Mouse (Mus musculus): ENCODE measurements around the gene Gpatch1. TPM values are rescaled to one million over a fixed set of nuclear protein-coding genes. Genes with fewer than 3 reads are reported as not detected.

Gpatch1 gene
- polyA plus RNA-seq, 1 experiment from 2014 or later = 21.3 TPM

GRCm38 (mm10) chr7:35344785-35345330, 26.6 kb upstream of the Gpatch1 start:
- Histone ChIP-seq H3K4me1 (no peaks in the 10 kb centered on the region), H3K27ac (no peak overlapping the region), H3K27me3 (no peaks in the 10 kb centered on the region), H3K4me3 (no peak overlapping the region), H3K9me3 (replicated peaks) (no peaks in the 10 kb centered on the region), H3K4me2 (replicated peaks) (no peak overlapping the region), H3K9ac (no peak overlapping the region), H3K36me3 (no peaks in the 10 kb centered on the region)
- no peak for ATAC-seq (ENCODE audit: low FRiP score)
- 95% methylated on average over 5 of the region's 5 CpGs for WGBS

- Histone ChIP-seq H3K9ac (no peak overlapping the region), H3K27me3 (no peaks in the 10 kb centered on the region; the same call in 1 of the 2 replicates), H3K4me2 (replicated peaks) (no peak overlapping the region), H3K9me3 (replicated peaks) (no peaks in the 10 kb centered on the region), H3K27ac (no peak overlapping the region), H3K4me1 (no peaks in the 10 kb centered on the region), H3K4me3 (no peak overlapping the region), H3K36me3 (no peaks in the 10 kb centered on the region)
- ATAC-seq (ENCODE audit: low FRiP score) = no peak
- WGBS = 78% methylated on average over 4 of the region's 4 CpGs
Measured at GRCm38 (mm10) chr7:35342498-35342897, 24.3 kb upstream of the Gpatch1 start.

- H3K27ac ChIP-seq = no peak overlapping the region
- peaks cover 9% of the 10 kb centered on the region for H3K27me3 ChIP-seq
- no peaks in the 10 kb centered on the region for H3K36me3 ChIP-seq
- WGBS = 85% methylated on average over 6 of the region's 6 CpGs
- H3K4me3 ChIP-seq = no peak overlapping the region
- H3K4me2 ChIP-seq (replicated peaks) = no peak overlapping the region
- H3K9ac ChIP-seq = no peak overlapping the region
- no peak for ATAC-seq (ENCODE audit: low FRiP score)
- no peaks in the 10 kb centered on the region for H3K9me3 ChIP-seq (replicated peaks)
- no peaks in the 10 kb centered on the region for H3K4me1 ChIP-seq
Measured at GRCm38 (mm10) chr7:35341282-35341681, 23.0 kb upstream of the Gpatch1 start.

DNA sequence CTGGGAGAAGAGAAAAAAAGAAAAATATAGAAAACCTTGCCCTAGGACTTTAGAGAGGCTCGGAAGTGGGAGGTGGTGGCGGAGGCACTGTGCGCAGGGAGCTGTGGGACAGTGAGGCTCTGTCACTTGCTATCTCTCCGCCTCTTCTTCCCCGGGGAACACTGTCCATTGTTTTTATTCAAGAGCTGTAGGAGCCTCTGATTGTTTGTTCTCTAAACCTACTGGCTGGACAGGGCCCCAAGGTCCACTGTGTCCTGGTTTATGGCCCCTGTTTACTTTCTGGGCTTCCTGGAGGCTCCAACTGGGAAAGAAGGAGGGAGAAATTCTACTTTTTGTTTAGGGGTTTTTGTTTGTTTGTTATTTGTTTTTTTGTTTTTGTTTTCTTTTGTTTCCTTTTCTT, 22.0 kb upstream of the Gpatch1 start:
- no peak overlapping the region for H3K4me3 ChIP-seq
- no peak for ATAC-seq (ENCODE audit: low FRiP score)
- H3K27me3 ChIP-seq = peaks cover 20% of the 10 kb centered on the region
- peaks cover 5% of the 10 kb centered on the region for H3K4me1 ChIP-seq
- H3K9ac ChIP-seq = no peak overlapping the region
- H3K9me3 ChIP-seq (replicated peaks) = no peaks in the 10 kb centered on the region
- no peaks in the 10 kb centered on the region for H3K36me3 ChIP-seq
- 16% methylated on average over 5 of the region's 5 CpGs for WGBS
- H3K4me2 ChIP-seq (replicated peaks) = no peak overlapping the region
- no peak overlapping the region for H3K27ac ChIP-seq

DNA sequence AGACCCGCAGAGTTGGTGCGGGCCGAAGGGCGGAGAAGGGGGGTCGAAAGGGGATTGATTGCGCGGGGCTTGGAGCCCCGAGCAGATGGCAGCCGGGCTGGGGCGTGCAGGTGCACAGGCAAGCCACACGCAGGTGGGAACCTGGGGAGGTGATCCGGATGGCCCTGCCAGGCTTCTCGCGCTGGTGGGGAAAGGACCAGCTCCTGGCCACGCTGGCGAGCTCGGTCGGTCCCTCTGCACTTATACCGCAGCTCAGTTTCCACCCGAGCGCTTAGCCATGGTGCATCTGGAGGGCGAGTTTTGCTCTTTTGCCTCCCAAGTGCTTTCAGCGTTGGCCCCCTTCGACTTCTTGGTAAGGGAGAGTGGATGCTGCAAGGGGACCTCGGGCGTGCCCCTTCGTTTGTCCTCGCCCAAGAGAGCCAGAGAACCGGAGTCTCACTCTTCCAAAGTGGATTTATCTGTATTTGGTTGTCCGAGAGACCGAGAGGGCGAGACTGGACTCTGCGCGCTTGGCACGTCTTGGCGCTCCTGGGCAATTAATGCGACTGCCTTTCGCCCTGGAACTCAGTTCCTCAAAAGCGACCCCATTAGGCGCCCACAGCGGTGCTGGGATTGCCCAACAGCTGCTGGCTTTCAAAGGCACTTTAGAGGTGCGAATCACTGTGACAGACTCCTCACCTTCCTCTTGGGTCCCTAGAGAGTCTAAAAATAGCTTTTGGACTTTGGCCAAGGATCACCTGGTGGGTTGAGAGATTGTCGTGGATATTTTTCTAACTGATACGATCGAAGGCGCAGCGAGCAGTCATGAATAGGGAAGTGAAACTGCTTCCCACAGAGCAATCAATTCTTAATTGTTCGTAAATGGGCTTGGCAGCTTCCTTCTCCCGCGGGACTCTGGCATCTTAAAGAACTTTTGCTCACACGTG, 16.6 kb upstream of the Gpatch1 start:
- Histone ChIP-seq H3K9ac (peak overlapping the region; percentile 62), H3K4me3 (peak overlapping the region; percentile 59), H3K27ac (no peak overlapping the region), H3K27me3 (peaks cover 42% of the 10 kb centered on the region), H3K9me3 (replicated peaks) (no peaks in the 10 kb centered on the region), H3K36me3 (no peaks in the 10 kb centered on the region), H3K4me1 (peaks cover 14% of the 10 kb centered on the region), H3K4me2 (replicated peaks) (peak overlapping the region; percentile 98)
- WGBS = under 1% methylated on average over 48 of the region's 51 CpGs
- ATAC-seq (ENCODE audit: low FRiP score) = no peak; the same call in 1 of the 2 replicates

- Histone ChIP-seq H3K9me3 (replicated peaks) (no peaks in the 10 kb centered on the region), H3K36me3 (no peaks in the 10 kb centered on the region), H3K4me1 (peaks cover 14% of the 10 kb centered on the region), H3K27me3 (peaks cover 42% of the 10 kb centered on the region), H3K9ac (peak within 1 kb of the TSS; percentile 62), H3K4me3 (peak within 1 kb of the TSS; percentile 59), H3K4me2 (replicated peaks) (peak within 1 kb of the TSS; percentile 98), H3K27ac (no peak within 1 kb of the TSS)
- WGBS = under 1% methylated on average over 51 of the region's 52 CpGs
- peak; percentile 98 for ATAC-seq (ENCODE audit: low FRiP score)
Measured at GRCm38 (mm10) chr7:35333692-35334526, 15.7 kb upstream of the Gpatch1 start, which contains the start of gene Rhpn2. Gene Rhpn2 (plus strand): TSS chr7:35334170.

- Histone ChIP-seq H3K36me3 (no peaks in the 10 kb centered on the region), H3K4me3 (peak overlapping the region; percentile 59), H3K9ac (peak overlapping the region; percentile 2; the same call in 1 of the 2 replicates), H3K4me1 (peaks cover 14% of the 10 kb centered on the region), H3K4me2 (replicated peaks) (peak overlapping the region; percentile 98), H3K27ac (no peak overlapping the region), H3K27me3 (peaks cover 42% of the 10 kb centered on the region), H3K9me3 (replicated peaks) (no peaks in the 10 kb centered on the region)
- WGBS = under 1% methylated on average over 19 of the region's 19 CpGs
- ATAC-seq (ENCODE audit: low FRiP score) = peak; percentile 29
Measured at GRCm38 (mm10) chr7:35333231-35333651, 15.0 kb upstream of the Gpatch1 start.

DNA sequence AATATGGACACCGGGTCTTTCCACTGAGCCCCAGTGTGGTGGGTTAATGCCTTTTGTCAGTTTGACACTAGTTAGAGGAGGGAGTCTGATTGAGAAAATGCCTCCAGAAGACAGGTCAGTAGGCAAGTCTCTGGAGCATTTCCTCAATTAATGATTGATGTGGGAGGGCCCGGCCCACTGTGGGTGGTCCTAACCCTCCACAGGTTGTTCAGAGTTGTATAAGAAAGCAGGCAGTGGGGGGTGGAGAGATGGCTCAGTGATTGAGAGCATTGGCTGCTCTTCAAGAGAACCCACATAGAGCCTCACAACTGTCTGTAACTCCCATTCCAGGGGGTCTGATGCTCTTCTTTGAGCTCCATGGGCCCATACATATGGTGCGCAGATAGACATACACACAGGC, 13.3 kb upstream of the Gpatch1 start:
- H3K9ac ChIP-seq = no peak overlapping the region
- no peak overlapping the region for H3K4me3 ChIP-seq
- peaks cover 14% of the 10 kb centered on the region for H3K4me1 ChIP-seq
- ATAC-seq (ENCODE audit: low FRiP score) = no peak
- H3K36me3 ChIP-seq = no peaks in the 10 kb centered on the region
- H3K9me3 ChIP-seq (replicated peaks) = no peaks in the 10 kb centered on the region
- 28% methylated on average over 3 of the region's 3 CpGs for WGBS
- no peak overlapping the region for H3K4me2 ChIP-seq (replicated peaks)
- no peak overlapping the region for H3K27ac ChIP-seq
- peaks cover 35% of the 10 kb centered on the region for H3K27me3 ChIP-seq

GRCm38 (mm10) chr7:35322732-35323420, 4.6 kb upstream of the Gpatch1 start:
- H3K4me3 ChIP-seq = no peak overlapping the region
- no peaks in the 10 kb centered on the region for H3K36me3 ChIP-seq
- no peaks in the 10 kb centered on the region for H3K9me3 ChIP-seq (replicated peaks)
- H3K27ac ChIP-seq = no peak overlapping the region
- H3K4me1 ChIP-seq = 0 out of 2 replicates have a peak, but pooled peaks cover 5% of the 10 kb centered on the region
- 6% methylated on average over 11 of the region's 13 CpGs for WGBS
- H3K9ac ChIP-seq = peak overlapping the region; percentile 0; the same call in 1 of the 2 replicates
- ATAC-seq (ENCODE audit: low FRiP score) = no peak
- H3K27me3 ChIP-seq = no peaks in the 10 kb centered on the region
- peak overlapping the region; percentile 40 for H3K4me2 ChIP-seq (replicated peaks)

GRCm38 (mm10) chr7:35322161-35322560, 3.9 kb upstream of the Gpatch1 start:
- Histone ChIP-seq H3K4me1 (peaks cover 11% of the 10 kb centered on the region), H3K4me2 (replicated peaks) (no peak overlapping the region), H3K36me3 (no peaks in the 10 kb centered on the region), H3K27ac (no peak overlapping the region), H3K27me3 (no peaks in the 10 kb centered on the region), H3K9me3 (replicated peaks) (no peaks in the 10 kb centered on the region), H3K4me3 (no peak overlapping the region), H3K9ac (no peak overlapping the region)
- 41% methylated on average over 3 of the region's 3 CpGs for WGBS
- ATAC-seq (ENCODE audit: low FRiP score) = no peak

- no peak overlapping the region for H3K27ac ChIP-seq
- WGBS = 82% methylated on average over 4 of the region's 4 CpGs
Measured at GRCm38 (mm10) chr7:35319755-35320154, 1.5 kb upstream of the Gpatch1 start.

More at GRCm38 (mm10) chr7:35319755-35320154, 1.5 kb upstream of the Gpatch1 start:
- H3K4me1 ChIP-seq = peaks cover 14% of the 10 kb centered on the region
- no peak for ATAC-seq (ENCODE audit: low FRiP score)
- H3K4me2 ChIP-seq (replicated peaks) = no peak overlapping the region
- H3K27me3 ChIP-seq = no peaks in the 10 kb centered on the region
- no peaks in the 10 kb centered on the region for H3K36me3 ChIP-seq
- no peaks in the 10 kb centered on the region for H3K9me3 ChIP-seq (replicated peaks)
- H3K4me3 ChIP-seq = no peak overlapping the region
- H3K9ac ChIP-seq = no peak overlapping the region
